Mouse (Mus musculus): ENCODE results near the gene Ankrd11.

Ankrd11 gene

GRCm38 (mm10) chr8:123011321-123011720 is 30.8 kb downstream of the Ankrd11 start:
- CTCF ChIA-PET = interaction anchor here (0.5 to 0.6 kb wide), 2 partner anchors 21 to 68 kb away, joined by 3 to 9 read pairs; no protein-coding TSS in a partner anchor

- CTCF ChIA-PET = no interaction called here
These were observed 36.3 kb downstream of the Ankrd11 start for GRCm38 (mm10) chr8:123005805-123006204.

- CTCF ChIA-PET = interaction anchor here (0.6 kb wide), 1 partner anchor 91 kb away, joined by 3 read pairs; no protein-coding TSS in a partner anchor
These were observed 36.7 kb downstream of the Ankrd11 start for GRCm38 (mm10) chr8:123005328-123005727.

GRCm38 (mm10) chr8:123004033-123004922 is 37.8 kb downstream of the Ankrd11 start:
- CTCF ChIA-PET = interaction anchor here (0.5 to 0.6 kb wide), 2 partner anchors 8 to 90 kb away, joined by 3 read pairs; no protein-coding TSS in a partner anchor

- CTCF ChIA-PET = no interaction called here
These were observed 41.8 kb downstream of the Ankrd11 start for GRCm38 (mm10) chr8:123000311-123000710.

GRCm38 (mm10) chr8:122997963-122998362 is 44.1 kb downstream of the Ankrd11 start:
- CTCF ChIA-PET = no interaction called here

GRCm38 (mm10) chr8:122993740-122994139 is 48.3 kb downstream of the Ankrd11 start:
- CTCF ChIA-PET = no interaction called here

GRCm38 (mm10) chr8:122993031-122993430 is 49.0 kb downstream of the Ankrd11 start:
- CTCF ChIA-PET = no interaction called here

- CTCF ChIA-PET = interaction anchor here (0.6 kb wide), 1 partner anchor 440 kb away, joined by 4 read pairs; no protein-coding TSS in a partner anchor
These were observed 49.8 kb downstream of the Ankrd11 start for GRCm38 (mm10) chr8:122992296-122992695.

- CTCF ChIA-PET = interaction anchor here (0.6 kb wide), 1 partner anchor 440 kb away, joined by 4 read pairs; no protein-coding TSS in a partner anchor
These were observed 50.7 kb downstream of the Ankrd11 start for GRCm38 (mm10) chr8:122991368-122991767.

GRCm38 (mm10) chr8:122989976-122990375 is 52.1 kb downstream of the Ankrd11 start:
- CTCF ChIA-PET = interaction anchor here (0.7 kb wide), 1 partner anchor 116 kb away, joined by 3 read pairs; no protein-coding TSS in a partner anchor

- CTCF ChIA-PET = no interaction called here
These were observed 53.1 kb downstream of the Ankrd11 start for GRCm38 (mm10) chr8:122988955-122989354.

- CTCF ChIA-PET = interaction anchor here (0.6 to 0.7 kb wide), 3 partner anchors 29 to 494 kb away, joined by 3 to 15 read pairs (median 4); no protein-coding TSS in a partner anchor
These were observed 54.8 kb downstream of the Ankrd11 start for GRCm38 (mm10) chr8:122987255-122987654.

GRCm38 (mm10) chr8:122986501-122987184 is 55.4 kb downstream of the Ankrd11 start:
- CTCF ChIA-PET = interaction anchor here (0.6 to 0.7 kb wide), 5 partner anchors 53 to 495 kb away, joined by 3 to 15 read pairs (median 8); no protein-coding TSS in a partner anchor

- CTCF ChIA-PET = no interaction called here
These were observed 57.9 kb downstream of the Ankrd11 start for GRCm38 (mm10) chr8:122984175-122984574.

GRCm38 (mm10) chr8:122983178-122983942 is 58.7 kb downstream of the Ankrd11 start:
- CTCF ChIA-PET = interaction anchor here (0.8 kb wide), 1 partner anchor 32 kb away, joined by 3 read pairs; no protein-coding TSS in a partner anchor

GRCm38 (mm10) chr8:122981646-122982045 is 60.4 kb downstream of the Ankrd11 start:
- CTCF ChIA-PET = interaction anchor here (0.6 kb wide), 1 partner anchor 80 kb away, joined by 4 read pairs; no protein-coding TSS in a partner anchor

GRCm38 (mm10) chr8:122979865-122980509 is 62.1 kb downstream of the Ankrd11 start:
- CTCF ChIA-PET = interaction anchor here (0.6 kb wide), 1 partner anchor 85 kb away, joined by 4 read pairs; no protein-coding TSS in a partner anchor

GRCm38 (mm10) chr8:122979424-122979823 is 62.7 kb downstream of the Ankrd11 start:
- CTCF ChIA-PET = interaction anchor here (0.6 kb wide), 1 partner anchor 86 kb away, joined by 4 read pairs; no protein-coding TSS in a partner anchor

- CTCF ChIA-PET = interaction anchor here (0.7 kb wide), 1 partner anchor 42 kb away, joined by 3 read pairs; no protein-coding TSS in a partner anchor
These were observed 66.0 kb downstream of the Ankrd11 start for GRCm38 (mm10) chr8:122976046-122976445.

All from spleen, embryonic (tissue).